Mouse (Mus musculus) forebrain, embryonic 14.5 days (tissue): ENCODE data around the gene Ppm1m. TPM values are rescaled to one million over a fixed set of nuclear protein-coding genes. Genes with fewer than 3 reads are reported as not detected.

ENCODE experiments used
- ATAC-seq: fragments of 200-750 bp; cut with Nextera tagmentation; 2 replicates; pipeline ENCODE4 v1.8.0; 2017; ENCODE audit warnings: mild to moderate bottlenecking, moderate library complexity
- DNase-seq: peaks from one replicate; pipeline ENCODE4 v3.0.0-alpha.2; 2015; ENCODE audit warnings: low spot score
- H3K27ac ChIP-seq: fragments of 300-500 bp; sonication (generic); 2 replicates; pipeline ENCODE4 v1.5.1; 2014; ENCODE audit warnings: low read depth, mild to moderate bottlenecking, control low read depth, low read length, moderate library complexity
- H3K27me3 ChIP-seq: fragments of 300-500 bp; sonication (generic); replicated peaks from 2 replicates; pipeline ENCODE4 v1.6.1; 2014; ENCODE audit warnings: low read length, control low read depth, mixed read lengths; ENCODE audit not compliant: control insufficient read depth, insufficient read depth
- H3K36me3 ChIP-seq: fragments of 300-500 bp; sonication (generic); 2 replicates; pipeline ENCODE4 v1.6.1; 2014; ENCODE audit warnings: low read length, control low read depth; ENCODE audit not compliant: control insufficient read depth, insufficient read depth
- H3K4me1 ChIP-seq: fragments of 300-500 bp; sonication (generic); 2 replicates; pipeline ENCODE4 v1.6.1; 2014; ENCODE audit warnings: antibody characterized with exemption, low read length, control low read depth; ENCODE audit not compliant: control insufficient read depth, insufficient read depth
- H3K4me2 ChIP-seq: fragments of 300-500 bp; sonication (generic); 2 replicates; pipeline ENCODE4 v1.6.1; 2014; ENCODE audit warnings: mild to moderate bottlenecking, control low read depth, low read length
- H3K4me3 ChIP-seq: fragments of 300-500 bp; sonication (generic); 2 replicates; pipeline ENCODE4 v1.5.1; 2014; ENCODE audit warnings: low read depth, low read length, control low read depth
- H3K9ac ChIP-seq: fragments of 300-500 bp; sonication (generic); 2 replicates; pipeline ENCODE4 v1.6.1; 2014; ENCODE audit warnings: mild to moderate bottlenecking, low read length, control low read depth, moderate library complexity
- H3K9me3 ChIP-seq: fragments of 300-500 bp; sonication (generic); replicated peaks from 2 replicates; pipeline ENCODE4 v1.6.1; 2016; ENCODE audit warnings: low read length, control low read depth, mixed read lengths; ENCODE audit not compliant: control insufficient read depth
- WGBS: fragments of 180-500 bp; shearing (Covaris S2); extraction: QIAGEN DNeasy Blood & Tissue Kit; methylation state at CpG from one replicate; pipeline ENCODE4 v1.1.7; 2014; 5-methylcytosine and 5-hydroxymethylcytosine counted together
- polyA plus RNA-seq: library from polyadenylated mRNA; unstranded; fragments of >200 nt; fragmentation: Nextera tagmentation; extraction: Ambion mirVana; gene quantifications from 2 replicates; pipeline ENCODE4 v1.2.1, GENCODE M21; 2014

Gene Ppm1m
- polyA plus RNA-seq, 1 experiment from 2014 or later = 10.7 TPM

DNA sequence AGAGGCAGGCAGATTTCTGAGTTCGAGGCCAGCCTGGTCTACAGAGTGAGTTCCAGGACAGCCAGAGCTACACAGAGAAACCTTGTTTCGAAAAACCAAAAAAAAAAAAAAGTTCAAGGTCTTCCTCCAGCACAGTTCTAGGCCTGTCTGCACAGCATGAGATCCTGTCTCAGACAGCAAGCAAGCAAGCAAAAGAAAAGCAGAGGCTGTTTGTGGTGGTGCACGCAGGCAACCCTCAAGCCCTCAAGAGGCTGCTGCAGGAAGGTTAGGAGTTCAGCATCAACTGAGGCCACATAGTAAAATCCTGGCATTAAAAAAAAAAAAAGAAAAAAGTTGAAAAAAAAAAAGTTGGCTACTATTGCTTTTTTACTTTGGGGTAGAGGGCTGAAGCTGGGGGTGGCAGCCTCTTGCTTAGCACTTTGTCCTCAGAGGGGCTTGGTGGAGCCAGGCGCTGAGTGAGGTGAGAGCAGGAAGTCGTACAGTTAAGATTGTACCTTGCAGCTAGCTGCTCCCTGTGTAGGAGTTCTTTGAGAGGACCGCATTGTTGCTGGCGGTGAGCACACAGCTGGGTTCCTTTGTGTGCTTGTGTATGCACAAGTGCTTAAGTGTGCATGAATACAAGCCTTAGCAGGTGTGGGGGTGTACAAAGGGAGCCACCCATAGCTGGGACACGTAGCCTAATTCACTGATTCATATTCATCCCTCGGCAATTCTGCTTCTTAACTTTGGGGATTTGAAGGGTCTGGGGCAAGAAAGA lies 11.5 kb upstream of the Ppm1m start:
- H3K4me1 ChIP-seq = peaks cover 5% of the 10 kb centered on the region; the same call in 1 of the 2 replicates
- H3K4me3 ChIP-seq = no peak overlapping the region
- no peaks in the 10 kb centered on the region for H3K27me3 ChIP-seq
- 23% methylated on average over 9 of the region's 9 CpGs for WGBS
- peak overlapping the region; percentile 53; the same call in 1 of the 2 replicates for H3K9ac ChIP-seq
- H3K4me2 ChIP-seq = peak overlapping the region; percentile 46
- H3K36me3 ChIP-seq = peaks cover 34% of the 10 kb centered on the region
- no peak overlapping the region for H3K27ac ChIP-seq
- H3K9me3 ChIP-seq = no peaks in the 10 kb centered on the region
- no peak for DNase-seq
- ATAC-seq = peak; percentile 24; the same call in 1 of the 2 replicates

DNA sequence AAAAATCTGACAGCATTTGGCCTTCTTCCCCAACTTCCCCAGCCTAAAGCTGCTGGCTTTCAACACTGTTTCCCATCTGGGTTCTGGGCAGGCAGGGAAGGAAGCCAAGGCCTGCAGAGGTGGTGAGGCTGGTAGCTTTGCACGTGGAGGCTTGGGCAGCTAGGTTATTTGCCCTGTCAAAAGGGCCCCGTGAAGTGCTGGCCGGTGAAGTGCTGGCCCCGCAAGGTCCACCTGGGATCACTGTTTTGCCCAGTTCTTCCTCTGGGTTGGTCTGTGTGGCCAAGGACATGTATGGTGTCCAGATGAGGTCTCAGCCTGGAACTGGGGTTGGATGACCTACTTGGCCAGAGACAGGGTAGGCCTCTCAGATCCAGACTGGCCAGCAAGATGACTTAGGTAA lies 10.4 kb upstream of the Ppm1m start:
- Histone ChIP-seq H3K4me3 (no peak overlapping the region), H3K4me1 (peaks cover 5% of the 10 kb centered on the region; the same call in 1 of the 2 replicates), H3K9me3 (no peaks in the 10 kb centered on the region), H3K27me3 (no peaks in the 10 kb centered on the region), H3K27ac (no peak overlapping the region), H3K36me3 (peaks cover 29% of the 10 kb centered on the region), H3K9ac (no peak overlapping the region), H3K4me2 (no peak overlapping the region)
- ATAC-seq (no peak), DNase-seq (no peak)
- WGBS = 88% methylated on average over 4 of the region's 4 CpGs

DNA sequence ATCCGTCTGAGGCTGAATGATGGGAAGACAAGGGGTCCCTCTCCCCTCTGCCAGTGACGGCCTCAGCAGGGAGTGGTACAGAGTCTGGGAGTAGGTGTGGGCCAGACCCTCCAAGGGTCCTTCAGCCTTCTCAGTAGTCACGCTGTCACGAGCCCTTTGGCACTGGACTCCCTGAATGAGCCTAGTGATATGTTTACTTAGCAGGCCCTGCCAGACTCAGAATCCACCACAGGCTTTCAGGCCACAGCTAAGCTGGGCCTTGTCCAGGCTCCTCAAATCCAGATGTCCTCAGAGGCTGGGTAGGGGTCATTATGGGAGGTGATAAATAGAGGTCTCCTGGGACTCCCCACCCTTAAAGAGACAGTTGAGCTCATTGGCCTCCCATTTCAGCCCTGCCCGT lies 8.6 kb upstream of the Ppm1m start:
- DNase-seq = no peak
- Histone ChIP-seq H3K27ac (no peak overlapping the region), H3K4me2 (no peak overlapping the region), H3K9ac (no peak overlapping the region), H3K4me3 (no peak overlapping the region), H3K9me3 (no peaks in the 10 kb centered on the region), H3K4me1 (peaks cover 13% of the 10 kb centered on the region; the same call in 1 of the 2 replicates), H3K27me3 (no peaks in the 10 kb centered on the region), H3K36me3 (peaks cover 13% of the 10 kb centered on the region)
- ATAC-seq = no peak
- WGBS = 80% methylated on average over 5 of the region's 5 CpGs

DNA sequence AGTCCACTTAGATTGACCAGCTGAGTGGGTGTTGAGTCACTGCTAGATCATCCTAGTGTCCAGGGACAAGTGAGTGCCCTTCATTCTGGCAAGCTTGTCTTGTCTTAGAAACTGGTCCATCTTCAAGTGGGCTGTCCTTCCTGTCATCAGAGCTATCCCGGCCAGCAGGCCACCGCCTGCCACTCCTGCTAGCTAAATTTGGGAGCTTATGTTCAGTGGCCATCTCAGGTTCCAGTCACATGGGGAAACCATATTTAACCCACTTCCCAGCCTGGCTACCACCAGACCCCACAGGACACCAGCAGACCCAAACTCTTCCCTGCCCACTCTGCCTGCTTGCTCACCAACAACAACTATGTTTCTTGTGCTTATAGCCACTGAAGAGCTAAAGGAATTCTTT lies 7.0 kb upstream of the Ppm1m start:
- Histone ChIP-seq H3K27me3 (no peaks in the 10 kb centered on the region), H3K4me2 (no peak overlapping the region), H3K27ac (no peak overlapping the region), H3K4me1 (peaks cover 15% of the 10 kb centered on the region; the same call in 1 of the 2 replicates), H3K36me3 (0 out of 2 replicates have a peak, but pooled peaks cover 5% of the 10 kb centered on the region), H3K4me3 (no peak overlapping the region), H3K9me3 (no peaks in the 10 kb centered on the region), H3K9ac (no peak overlapping the region)
- ATAC-seq = no peak
- no peak for DNase-seq
- 88% methylated on average over 2 of the region's 2 CpGs for WGBS

DNA sequence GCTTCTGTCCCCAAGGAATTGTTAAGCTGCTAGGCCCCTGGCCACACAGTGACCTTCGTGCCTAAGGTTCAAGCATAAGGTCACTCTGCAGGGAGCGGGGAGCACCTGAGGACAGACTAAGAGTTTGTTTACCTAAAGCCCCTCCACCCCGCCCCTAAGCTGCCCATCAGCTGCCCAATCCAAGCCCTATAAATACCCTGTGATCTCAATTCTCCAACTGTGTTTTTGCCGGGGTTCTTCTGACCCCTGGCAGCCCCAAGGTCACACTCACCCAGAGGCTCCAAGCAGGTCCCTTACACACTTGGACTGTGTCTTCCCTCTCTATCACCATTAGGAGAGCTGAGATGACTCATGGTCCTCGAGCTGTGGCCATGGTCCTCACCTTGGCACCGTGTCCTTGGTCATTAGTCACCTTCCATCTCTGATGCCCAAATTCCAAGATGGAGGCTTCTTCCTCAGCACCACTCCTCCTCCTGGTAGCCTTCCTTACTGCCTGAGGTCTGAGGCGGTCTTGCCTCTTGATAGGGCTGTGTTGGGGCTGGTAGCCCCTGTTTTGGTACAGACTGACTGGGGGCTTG lies 6.3 kb upstream of the Ppm1m start:
- Histone ChIP-seq H3K4me3 (no peak overlapping the region), H3K4me1 (peaks cover 11% of the 10 kb centered on the region; the same call in 1 of the 2 replicates), H3K27me3 (no peaks in the 10 kb centered on the region), H3K4me2 (no peak overlapping the region), H3K9me3 (no peaks in the 10 kb centered on the region), H3K27ac (no peak overlapping the region), H3K36me3 (0 out of 2 replicates have a peak, but pooled peaks cover 5% of the 10 kb centered on the region), H3K9ac (no peak overlapping the region)
- DNase-seq (no peak), ATAC-seq (no peak)
- 86% methylated on average over 7 of the region's 7 CpGs for WGBS

DNA sequence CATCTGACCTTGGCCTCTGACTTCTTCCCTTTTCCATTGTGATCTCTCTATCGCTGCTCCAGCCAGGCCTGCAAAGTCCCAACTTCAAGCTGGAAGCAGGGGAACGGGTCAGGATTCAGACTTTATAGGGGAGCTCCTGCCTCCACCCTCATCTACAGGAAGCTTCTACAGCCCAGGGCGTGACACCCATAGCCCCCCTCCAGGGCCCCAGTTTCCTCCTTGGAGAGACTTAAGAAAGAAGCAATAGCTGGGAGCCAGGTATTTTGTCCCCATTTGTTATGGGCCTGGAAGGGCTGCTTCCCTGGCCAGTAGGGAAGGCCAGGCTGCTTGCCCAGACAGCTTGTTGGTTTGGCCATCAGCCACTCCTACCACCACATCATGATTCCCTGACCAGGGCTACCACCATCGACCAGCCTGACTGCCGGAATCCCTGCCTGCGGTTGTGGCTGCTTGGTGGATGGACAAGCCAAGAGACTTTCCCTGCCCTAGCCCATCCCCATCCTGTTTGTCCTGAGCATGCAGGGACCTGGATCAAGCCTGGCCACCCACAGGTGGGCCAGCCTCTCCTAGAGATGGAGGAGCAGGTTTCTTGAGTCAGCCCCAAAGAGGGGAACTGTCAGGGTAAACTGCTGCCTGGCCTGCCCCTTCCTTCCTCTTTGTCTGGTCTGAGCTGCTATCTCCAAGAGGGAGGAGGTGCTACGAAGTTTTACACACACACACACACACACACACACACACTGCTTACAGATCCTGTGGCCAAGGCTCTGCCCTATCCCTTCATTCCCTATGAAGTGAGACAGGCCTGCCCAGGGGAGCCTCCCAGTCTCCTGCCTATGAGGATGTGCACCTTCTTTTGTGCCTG lies 4.7 kb upstream of the Ppm1m start:
- Histone ChIP-seq H3K9me3 (no peaks in the 10 kb centered on the region), H3K36me3 (0 out of 2 replicates have a peak, but pooled peaks cover 5% of the 10 kb centered on the region), H3K9ac (peak overlapping the region; percentile 84; the same call in 1 of the 2 replicates), H3K4me3 (peak overlapping the region; percentile 61; the same call in 1 of the 2 replicates), H3K27ac (no peak overlapping the region), H3K4me2 (peak overlapping the region; percentile 74), H3K27me3 (no peaks in the 10 kb centered on the region), H3K4me1 (peaks cover 13% of the 10 kb centered on the region; the same call in 1 of the 2 replicates)
- ATAC-seq (no peak), DNase-seq (no peak)
- 84% methylated on average over 7 of the region's 7 CpGs for WGBS

DNA sequence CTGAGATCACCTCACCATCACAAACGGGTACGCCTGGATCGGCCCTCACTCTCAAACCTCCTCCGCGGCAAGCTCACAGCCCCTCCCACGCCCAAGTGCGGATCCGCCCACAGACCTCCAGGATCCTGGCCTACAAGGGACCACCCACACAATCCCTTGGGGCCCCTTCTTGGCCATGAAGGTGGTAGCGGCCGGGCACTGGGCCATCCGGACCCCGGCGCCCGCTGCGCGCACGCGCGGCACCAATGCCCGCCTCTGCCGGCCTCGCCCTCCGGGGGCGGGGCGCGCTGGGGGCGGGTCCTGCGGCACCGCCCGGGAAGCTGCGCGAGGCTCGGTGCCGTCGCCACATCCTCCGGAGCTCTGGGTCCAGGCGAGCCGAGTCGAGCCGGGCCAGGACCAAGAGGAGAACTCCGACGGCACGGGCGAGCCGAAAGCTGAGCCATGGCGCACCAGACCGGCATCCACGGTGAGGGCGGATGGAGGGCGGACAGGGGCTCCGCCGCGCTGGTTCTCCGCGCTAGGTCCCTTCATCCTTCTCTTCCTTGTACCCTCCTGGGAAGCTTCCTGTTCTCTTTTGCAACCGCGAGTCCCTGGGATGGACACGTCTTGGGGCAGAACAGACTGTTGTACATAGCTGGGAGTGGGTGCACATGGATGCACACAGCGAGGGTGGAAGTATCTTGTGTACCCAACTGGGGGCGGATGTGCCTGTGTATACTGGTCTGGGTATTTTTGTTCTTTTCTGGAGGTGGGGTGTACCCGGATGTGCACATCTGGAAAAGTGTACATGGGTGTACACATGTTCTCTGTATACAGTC lies 3.5 kb upstream of the Ppm1m start, which contains the start of gene Twf2:
Gene Twf2, plus strand, starts transcription at position 290 of the 818 bp plus-strand sequence.
- ATAC-seq (peak; percentile 88), DNase-seq (peak; percentile 93)
- peak within 1 kb of the TSS; percentile 74 for H3K4me2 ChIP-seq
- peak within 1 kb of the TSS; percentile 61 for H3K4me3 ChIP-seq
- H3K27me3 ChIP-seq = no peaks in the 10 kb centered on the region
- H3K27ac ChIP-seq = peak within 1 kb of the TSS; percentile 29; the same call in 1 of the 2 replicates
- no peaks in the 10 kb centered on the region for H3K9me3 ChIP-seq
- H3K36me3 ChIP-seq = 0 out of 2 replicates have a peak, but pooled peaks cover 1% of the 10 kb centered on the region
- H3K4me1 ChIP-seq = peaks cover 13% of the 10 kb centered on the region; the same call in 1 of the 2 replicates
- WGBS = 2% methylated on average over 42 of the region's 61 CpGs
- H3K9ac ChIP-seq = peak within 1 kb of the TSS; percentile 84

DNA sequence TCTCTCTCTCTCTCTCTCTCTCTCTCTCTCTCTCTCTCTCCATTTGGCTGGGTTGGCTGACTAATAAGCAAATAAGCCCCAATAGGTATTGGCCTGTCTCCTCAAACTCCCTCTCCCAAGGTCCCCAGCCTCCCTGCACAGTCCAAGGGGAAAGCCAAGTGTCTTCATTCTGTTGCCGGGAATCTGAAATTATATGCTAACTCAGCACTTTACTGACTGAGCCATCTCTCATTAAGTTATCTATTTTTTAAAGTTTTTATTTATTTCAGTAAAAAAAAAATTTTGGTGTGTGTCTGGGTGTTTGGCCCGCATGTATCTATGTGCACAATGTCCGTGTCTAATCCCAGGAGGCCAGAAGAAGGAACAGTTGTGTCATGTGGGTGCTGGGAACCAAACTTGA lies 2.3 kb upstream of the Ppm1m start:
- H3K4me2 ChIP-seq = peak overlapping the region; percentile 74; the same call in 1 of the 2 replicates
- DNase-seq (no peak), ATAC-seq (no peak)
- H3K4me1 ChIP-seq = peaks cover 13% of the 10 kb centered on the region; the same call in 1 of the 2 replicates
- H3K9ac ChIP-seq = no peak overlapping the region
- no peaks in the 10 kb centered on the region for H3K36me3 ChIP-seq
- H3K27ac ChIP-seq = no peak overlapping the region
- H3K9me3 ChIP-seq = no peaks in the 10 kb centered on the region
- H3K4me3 ChIP-seq = 0 out of 2 replicates have a peak overlapping the region, but pooled peaks have one; percentile 61
- no peaks in the 10 kb centered on the region for H3K27me3 ChIP-seq
- WGBS = 90% methylated on average over 3 of the region's 3 CpGs
